Mouse (Mus musculus) left cerebral cortex, adult 9 months (tissue): ENCODE measurements at regions not wholly inside any gene's neighbourhood (a gene's known extent, or its start where the extent isn't known, plus 50 kb on each side); places are given as distances from the start of the nearest gene placed in this dataset.

Experiments
- DNase-seq, 2 experiments: peaks; one replicate each; pipeline ENCODE4 v3.0.0; 2022; ENCODE audit warnings: low spot score in 2 of 2

DNA sequence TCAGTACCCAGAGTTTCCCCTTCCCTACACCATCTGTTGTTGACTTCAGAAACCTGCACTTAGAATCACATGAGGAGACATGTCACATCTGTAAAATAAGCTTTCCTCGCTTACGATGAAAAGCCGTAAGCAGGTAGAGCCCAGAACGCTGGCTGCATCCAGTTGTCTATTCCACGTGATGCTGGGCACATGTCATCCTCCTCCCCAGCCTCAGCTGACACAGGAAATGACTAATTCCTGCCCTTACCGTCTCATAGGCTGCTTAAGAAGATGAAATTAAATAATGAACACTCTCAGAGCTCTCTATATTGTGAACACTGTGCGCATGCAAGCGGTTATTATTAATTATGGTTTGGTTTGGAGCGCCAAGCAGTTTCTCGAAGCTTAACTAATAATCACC, 83.6 kb upstream of the 3110018I06Rik start:
- DNase-seq = no peak

DNA sequence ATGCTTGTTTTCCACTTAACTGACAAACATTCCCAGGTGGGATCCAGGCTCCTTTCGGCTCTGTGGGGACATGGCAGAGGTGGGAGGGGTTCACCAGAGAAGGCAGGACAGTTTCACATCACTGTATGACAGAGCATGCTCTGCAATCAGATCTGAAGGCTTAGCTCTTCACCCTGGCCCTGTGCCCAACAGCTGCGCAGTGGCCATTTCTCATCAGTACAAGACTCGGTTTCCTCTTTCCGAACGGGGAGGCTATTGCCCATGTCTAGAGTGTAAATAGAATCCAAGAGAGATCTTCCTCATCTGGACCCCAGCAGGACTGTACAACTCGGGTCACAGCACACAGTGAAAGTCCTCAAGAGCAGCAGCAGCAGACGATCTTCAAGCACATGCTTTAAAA, 64.5 kb upstream of the 3110018I06Rik start:
- DNase-seq = no peak

DNA sequence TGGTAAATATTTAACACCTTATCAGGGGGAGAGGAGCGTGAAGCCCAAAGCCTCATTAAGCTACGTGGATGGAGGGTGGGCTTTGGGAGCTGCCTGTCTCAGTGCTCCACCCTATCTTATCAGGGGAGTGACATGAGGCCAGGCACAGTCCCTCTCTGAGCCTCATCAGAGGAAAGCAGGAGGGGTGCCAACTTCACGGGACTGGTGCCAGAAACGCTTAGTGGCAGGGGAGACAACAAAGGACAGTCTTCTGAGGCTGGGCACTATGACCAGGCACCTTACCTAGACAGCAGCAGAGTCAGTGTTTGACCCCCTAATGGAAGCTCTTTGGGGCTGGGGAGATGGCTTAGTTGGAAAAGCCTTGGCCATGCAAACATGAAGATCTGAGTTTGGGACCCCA, 49.9 kb upstream of the 3110018I06Rik start:
- no peak for DNase-seq
